Mouse (Mus musculus) cortical plate, adult 2 months (tissue): Measurements from ENCODE around the gene Cdc26. TPM values are rescaled to one million over a fixed set of nuclear protein-coding genes. Genes with fewer than 3 reads are reported as not detected.

Source experiments
- H3K27ac ChIP-seq: fragments of 200-500 bp; 2 replicates; pipeline ENCODE4 v1.5.1; 2012; ENCODE audit warnings: low read length, control low read depth, inconsistent platforms; ENCODE audit not compliant: insufficient read depth
- H3K4me1 ChIP-seq: fragments of 200-500 bp; 2 replicates; pipeline ENCODE4 v1.6.1; 2011; ENCODE audit warnings: low read length; ENCODE audit not compliant: control insufficient read depth, insufficient read depth
- H3K4me3 ChIP-seq: fragments of 200-500 bp; 2 replicates; pipeline ENCODE4 v1.5.1; 2011; ENCODE audit warnings: mild to moderate bottlenecking, low read length, control low read depth; ENCODE audit not compliant: insufficient read depth
- CTCF ChIP-seq: fragments of 200-500 bp; IDR thresholded peaks from 2 replicates; pipeline ENCODE4 v1.5.1; 2011; ENCODE audit warnings: mild to moderate bottlenecking, control low read depth, low read length; ENCODE audit not compliant: insufficient read depth; ENCODE audit errors: extremely low read depth
- POLR2A ChIP-seq: fragments of 200-500 bp; IDR thresholded peaks from 2 replicates; pipeline ENCODE4 v1.6.1; 2011; ENCODE audit warnings: mild to moderate bottlenecking, low read length, control low read depth; ENCODE audit not compliant: insufficient read depth; ENCODE audit errors: extremely low read depth
- polyA plus RNA-seq: library from polyadenylated mRNA; depleted of rRNA; stranded (reverse); fragments of >200 nt; gene quantifications from 2 replicates; pipeline ENCODE4 v1.2.3, GENCODE M21; 2012; rRNA removed

Gene Cdc26
- polyA plus RNA-seq: 47.8 and 48.3 TPM in 2 replicates

- TF ChIP-seq POLR2A (peak; percentile 60), CTCF (no peak)
- Histone ChIP-seq H3K27ac (peak within 1 kb of the TSS; percentile 8; the same call in 1 of the 2 replicates), H3K4me3 (peak within 1 kb of the TSS; percentile 75), H3K4me1 (no peaks in the 10 kb centered on the region; the same call in 1 of the 2 replicates)
Observed at GRCm38 (mm10) chr4:62408601-62409282, at the start of gene Cdc26, which contains the start of gene Prpf4. TSS of gene Cdc26 (minus strand) at chr4:62408642. TSS of gene Prpf4 (plus strand) at chr4:62408797.

DNA sequence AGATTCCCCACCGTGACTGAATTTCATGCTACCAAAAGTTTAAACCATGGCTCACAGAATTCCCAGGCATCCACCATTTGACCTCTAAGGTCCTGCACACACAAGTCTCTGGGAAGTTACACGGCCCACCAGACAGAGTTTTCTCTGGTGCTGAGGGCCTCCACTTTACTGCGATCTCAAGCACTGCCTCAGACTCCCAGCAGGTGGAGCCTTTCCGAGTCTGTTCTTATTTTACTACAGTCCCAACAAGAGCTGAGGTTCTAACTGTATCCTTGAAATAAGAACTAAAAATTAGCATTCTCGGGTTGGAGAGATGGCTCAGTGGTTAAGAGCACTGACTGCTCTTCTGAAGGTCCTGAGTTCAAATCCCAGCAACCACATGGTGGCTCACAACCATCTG is 46.6 kb upstream of the Cdc26 start:
- Histone ChIP-seq H3K27ac (no peak overlapping the region), H3K4me1 (peaks cover 2% of the 10 kb centered on the region; the same call in 1 of the 2 replicates), H3K4me3 (no peak overlapping the region)
- peak; percentile 57 for TF ChIP-seq CTCF
- TF ChIP-seq POLR2A: no peak

DNA sequence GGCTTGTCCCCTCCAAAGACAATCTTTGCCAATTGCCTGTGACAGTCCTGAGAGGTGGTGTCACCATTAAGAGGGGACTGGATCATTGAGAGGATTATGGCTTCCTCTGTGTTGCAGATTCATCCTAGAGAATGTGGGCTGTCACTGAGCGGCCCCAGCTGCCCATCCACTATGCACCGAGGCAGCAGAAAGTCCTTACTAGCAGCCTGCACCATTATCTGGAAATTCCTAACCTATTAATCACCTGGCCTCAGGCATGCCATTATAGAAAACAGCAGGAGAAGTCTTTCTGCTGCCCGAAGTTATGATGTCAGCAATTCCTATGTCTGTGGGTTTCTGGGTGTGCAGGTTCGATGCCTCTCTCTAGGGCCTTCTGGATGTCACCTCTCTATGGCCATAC is 32.5 kb upstream of the Cdc26 start:
- no peak for TF ChIP-seq CTCF
- no peak for TF ChIP-seq POLR2A
- Histone ChIP-seq H3K4me3 (no peak overlapping the region), H3K27ac (no peak overlapping the region), H3K4me1 (no peaks in the 10 kb centered on the region)

DNA sequence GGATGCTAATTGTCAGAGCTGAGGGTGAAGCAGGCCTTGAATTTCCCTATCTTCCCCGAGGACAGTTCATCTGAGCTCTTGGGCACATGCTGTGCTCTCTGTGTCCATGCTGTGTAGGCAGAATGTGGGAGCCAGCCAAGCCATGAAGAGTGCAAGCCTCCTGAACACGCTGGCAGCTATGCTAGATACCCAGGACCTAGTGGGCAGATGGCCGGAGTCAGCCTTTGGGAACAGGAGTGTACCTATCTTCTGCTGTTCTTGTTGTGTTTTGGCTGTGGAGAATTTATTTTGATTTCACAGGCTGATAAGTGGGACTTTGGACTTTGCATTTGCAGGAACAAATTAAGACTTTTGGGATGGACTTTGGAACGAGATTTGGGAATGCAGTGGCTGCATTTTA is 32.1 kb upstream of the Cdc26 start:
- H3K4me1 ChIP-seq: no peaks in the 10 kb centered on the region
- no peak overlapping the region for H3K27ac ChIP-seq
- no peak overlapping the region for H3K4me3 ChIP-seq

DNA sequence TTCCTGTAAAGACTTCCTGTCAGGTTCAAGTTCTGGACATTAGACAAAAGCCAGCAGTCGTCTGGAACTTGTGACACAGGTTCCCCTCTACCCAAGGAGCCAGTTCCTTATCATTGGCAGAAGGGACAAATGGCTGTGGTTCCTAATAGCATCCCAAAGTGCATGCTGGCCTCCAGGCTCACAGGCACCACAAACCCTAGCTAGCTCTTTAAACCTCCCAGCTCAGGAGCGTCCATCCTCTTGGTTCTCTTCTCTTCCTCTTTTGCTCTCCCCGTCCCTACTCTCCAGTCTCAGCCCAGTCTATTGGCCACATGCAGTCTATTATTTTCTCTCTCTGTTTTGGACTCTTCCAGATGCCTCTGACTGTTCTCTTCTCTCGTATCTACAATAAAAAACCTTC is 31.4 kb upstream of the Cdc26 start:
- Histone ChIP-seq H3K27ac (no peak overlapping the region), H3K4me1 (no peaks in the 10 kb centered on the region), H3K4me3 (no peak overlapping the region)
- TF ChIP-seq POLR2A: no peak
- no peak for TF ChIP-seq CTCF

More for the DNA sequence above, 32.1 kb upstream of the Cdc26 start:
- no peak for TF ChIP-seq CTCF
- TF ChIP-seq POLR2A: no peak

DNA sequence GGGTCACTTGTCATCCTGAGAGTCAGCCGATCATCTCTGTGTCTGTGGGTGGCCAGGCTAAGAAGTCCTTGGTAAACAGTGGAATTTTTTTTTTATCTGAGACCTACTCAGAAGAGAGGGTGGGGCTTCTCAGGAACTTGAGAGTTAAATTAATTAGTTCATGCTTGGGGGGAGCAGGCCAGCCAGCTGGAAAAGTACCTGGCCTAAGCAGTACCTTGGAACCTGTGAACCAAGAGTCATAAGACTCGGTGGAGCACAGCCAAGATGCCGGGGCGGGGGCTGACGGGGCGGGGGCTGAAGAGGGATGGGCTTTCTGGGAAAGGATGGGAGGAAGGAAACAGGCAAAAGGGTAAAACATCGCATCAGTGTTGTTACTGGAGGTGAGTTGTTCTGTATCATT is 29.4 kb upstream of the Cdc26 start:
- Histone ChIP-seq H3K4me3 (no peak overlapping the region), H3K4me1 (no peaks in the 10 kb centered on the region), H3K27ac (no peak overlapping the region)
- TF ChIP-seq POLR2A (no peak), CTCF (no peak)

DNA sequence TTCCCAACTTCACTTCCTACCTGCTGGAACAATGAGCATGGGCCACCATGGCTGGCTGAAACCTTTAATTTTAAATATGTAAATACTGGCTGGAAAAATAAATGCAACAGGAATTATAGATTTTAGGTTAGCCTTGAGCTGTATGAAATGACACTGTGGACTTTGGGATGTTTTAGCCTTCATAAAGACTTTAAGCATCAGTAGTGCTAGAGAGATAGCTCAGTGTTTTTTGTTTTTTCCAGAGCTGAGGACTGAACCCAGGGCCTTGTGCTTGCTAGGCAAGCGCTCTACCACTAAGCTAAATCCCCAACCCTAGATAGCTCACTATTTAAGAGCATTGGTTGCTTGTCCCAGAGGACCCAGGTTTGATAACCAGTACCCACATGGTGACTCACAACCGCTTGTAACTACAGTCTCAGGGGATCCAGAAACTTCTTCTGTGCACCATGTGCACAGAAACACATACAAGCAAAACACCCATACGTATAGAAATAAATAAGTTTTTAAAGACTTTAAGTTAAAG is 28.9 kb upstream of the Cdc26 start:
- TF ChIP-seq POLR2A (no peak), CTCF (no peak)
- Histone ChIP-seq H3K4me1 (no peaks in the 10 kb centered on the region), H3K4me3 (no peak overlapping the region), H3K27ac (no peak overlapping the region)

DNA sequence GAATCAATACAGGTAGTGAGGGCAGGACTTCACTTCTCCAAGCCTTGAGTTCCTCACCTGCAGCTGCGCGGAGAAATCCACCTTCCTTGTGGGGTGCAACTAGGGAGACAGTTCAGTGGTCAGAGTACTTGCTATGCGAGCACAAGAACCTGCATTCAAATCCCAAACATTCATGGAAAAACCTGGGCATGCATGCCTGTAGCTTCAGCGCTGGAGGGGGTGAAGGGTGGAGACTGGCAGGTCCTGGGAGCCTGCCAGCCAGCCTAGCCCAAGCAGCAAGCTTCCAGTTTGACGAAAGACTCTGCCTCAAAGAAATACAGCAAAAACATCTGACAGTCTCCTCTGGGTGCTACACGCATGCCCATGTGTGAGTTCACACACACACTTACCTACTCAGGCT is 26.6 kb upstream of the Cdc26 start, which contains the start of gene Rnf183:
Gene Rnf183 (minus strand): TSS at position 172 of the 400 bp plus-strand sequence.
- Histone ChIP-seq H3K27ac (no peak within 1 kb of the TSS), H3K4me3 (no peak within 1 kb of the TSS), H3K4me1 (no peaks in the 10 kb centered on the region)
- TF ChIP-seq CTCF: no peak
- no peak for TF ChIP-seq POLR2A

GRCm38 (mm10) chr4:62433939-62434870 is 25.8 kb upstream of the Cdc26 start:
- Histone ChIP-seq H3K27ac (no peak overlapping the region), H3K4me1 (no peaks in the 10 kb centered on the region), H3K4me3 (no peak overlapping the region)
- TF ChIP-seq POLR2A: no peak
- no peak for TF ChIP-seq CTCF

GRCm38 (mm10) chr4:62431522-62431921 is 23.1 kb upstream of the Cdc26 start:
- TF ChIP-seq POLR2A: no peak
- Histone ChIP-seq H3K4me3 (no peak overlapping the region), H3K27ac (no peak overlapping the region), H3K4me1 (no peaks in the 10 kb centered on the region)
